Mouse (Mus musculus) thymus, adult 2 months (tissue): ENCODE measurements at regions not wholly inside any gene's neighbourhood (a gene's known extent, or its start where the extent isn't known, plus 50 kb on each side); places are given as distances from the start of the nearest gene placed in this dataset.

Source experiments
- CTCF ChIP-seq: fragments of 200-500 bp; IDR thresholded peaks from 2 replicates; pipeline ENCODE4 v1.5.1; 2012; ENCODE audit warnings: mild to moderate bottlenecking, control low read depth, low read length, moderate library complexity, borderline replicate concordance; ENCODE audit not compliant: control insufficient read depth, poor library complexity, insufficient read depth; ENCODE audit errors: extremely low read depth
- POLR2A ChIP-seq: fragments of 200-500 bp; IDR thresholded peaks from 2 replicates; pipeline ENCODE4 v1.6.1; 2012; ENCODE audit warnings: mild to moderate bottlenecking, low read length, control low read depth, moderate library complexity; ENCODE audit not compliant: control insufficient read depth, poor library complexity, insufficient read depth; ENCODE audit errors: extremely low read depth

GRCm38 (mm10) chr9:86015841-86016240 lies 173.7 kb downstream of the Tpbg start:
- TF ChIP-seq CTCF (no peak), POLR2A (no peak)
